Mouse (Mus musculus): ENCODE data around the gene Lpcat3. TPM values are rescaled to one million over a fixed set of nuclear protein-coding genes. Genes with fewer than 3 reads are reported as not detected.
A peak's percentile ranks its signal among the peaks of the same experiment; 100 is the strongest.

Gene Lpcat3
- polyA plus RNA-seq, 1 experiment from 2014 or later, result 35.9 TPM

DNA sequence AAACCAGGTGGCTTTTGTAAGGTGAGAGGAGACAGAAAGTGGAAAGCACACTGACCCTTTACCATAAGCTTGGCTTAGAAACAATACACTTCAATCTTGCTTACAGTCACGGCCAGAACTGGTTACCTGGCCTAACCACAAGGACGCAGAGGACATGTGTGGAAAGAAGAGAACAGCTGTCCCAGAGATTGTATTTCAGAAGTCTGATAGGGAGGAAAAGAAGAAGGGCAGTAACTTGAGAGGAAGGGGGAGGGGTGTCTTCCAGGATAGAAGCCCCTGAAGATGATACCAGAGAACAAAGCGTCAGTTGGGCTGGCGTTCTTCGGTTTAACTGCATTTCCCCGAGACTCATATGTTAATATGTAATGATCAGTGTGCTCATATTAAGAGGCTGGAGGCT lies 6.9 kb upstream of the Lpcat3 start:
- Histone ChIP-seq H3K4me3 (replicated peaks; ENCODE audit: low read length) (no peak overlapping the region), H3K4me1 (replicated peaks; ENCODE audit: control insufficient read depth, insufficient read depth, low read length) (no peaks in the 10 kb centered on the region), H3K9ac (replicated peaks; ENCODE audit: low read depth, low read length) (no peak overlapping the region), H3K36me3 (ENCODE audit: control insufficient read depth, insufficient read depth) (no peaks in the 10 kb centered on the region), H3K27ac (ENCODE audit: low read length) (no peak overlapping the region), H3K4me2 (ENCODE audit: low read length) (no peak overlapping the region), H3K9me3 (ENCODE audit: control insufficient read depth, low read length) (no peaks in the 10 kb centered on the region), H3K27me3 (replicated peaks; ENCODE audit: control insufficient read depth, insufficient read depth, low read length) (no peaks in the 10 kb centered on the region)
- 85% methylated on average over 6 of the region's 6 CpGs for WGBS
- no peak for ATAC-seq

DNA sequence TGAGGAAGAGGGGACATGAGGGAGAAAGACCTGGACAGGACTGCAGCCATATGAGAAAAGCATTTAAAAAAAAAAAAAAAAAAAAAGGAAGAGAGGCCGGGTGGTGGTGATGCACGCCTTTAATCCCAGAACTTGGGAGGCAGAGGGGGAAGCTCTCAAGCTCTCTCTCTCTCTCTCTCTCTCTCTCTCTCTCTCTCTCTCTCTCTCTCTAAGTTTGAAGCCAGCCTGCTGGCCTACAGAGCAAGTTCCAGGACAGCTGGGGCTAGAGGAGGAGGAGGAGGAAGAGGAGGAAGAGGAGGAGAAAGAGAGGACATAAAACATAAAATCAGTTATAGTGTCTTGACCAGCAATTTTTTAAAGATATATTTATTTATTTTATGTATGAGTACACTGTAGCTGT lies 4.8 kb upstream of the Lpcat3 start:
- H3K36me3 ChIP-seq (ENCODE audit: control insufficient read depth, insufficient read depth), result no peaks in the 10 kb centered on the region

DNA sequence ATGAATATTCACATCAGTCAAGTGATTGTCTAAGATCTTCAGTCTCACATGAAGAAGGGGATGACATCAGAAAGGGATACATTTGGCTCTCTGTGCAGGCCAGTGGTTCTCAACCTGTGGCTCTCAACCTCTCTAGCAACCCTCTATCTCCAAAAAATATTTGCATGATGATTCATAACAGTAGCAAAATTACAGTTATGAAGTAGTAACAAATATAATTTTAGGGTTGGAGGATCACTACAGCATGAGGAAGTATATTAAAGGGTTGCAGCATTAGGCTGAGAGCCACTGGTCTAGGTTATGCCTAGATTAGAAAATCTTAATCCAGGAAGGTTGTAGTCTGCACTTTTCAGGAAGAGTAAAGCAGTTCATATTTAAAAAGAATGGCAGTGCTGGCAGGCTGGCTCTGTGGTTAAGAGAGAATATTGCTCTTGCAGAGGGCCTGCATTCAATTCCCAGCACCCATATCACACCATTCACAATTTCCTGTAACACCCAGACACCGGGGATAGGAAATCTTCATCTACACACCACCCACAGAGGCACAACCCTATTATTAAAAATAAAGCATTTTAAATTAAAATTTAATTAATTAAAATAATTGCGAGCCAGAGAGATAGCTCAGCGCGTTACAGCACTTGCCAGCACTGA lies 1.5 kb upstream of the Lpcat3 start:
- Histone ChIP-seq H3K4me2 (ENCODE audit: low read length) (no peak overlapping the region), H3K4me1 (replicated peaks; ENCODE audit: control insufficient read depth, insufficient read depth, low read length) (peaks cover 12% of the 10 kb centered on the region)

More for the DNA sequence above, 4.8 kb upstream of the Lpcat3 start:
- Histone ChIP-seq H3K4me1 (replicated peaks; ENCODE audit: control insufficient read depth, insufficient read depth, low read length) (peaks cover 3% of the 10 kb centered on the region; the same call in 1 of the 2 replicates), H3K4me3 (replicated peaks; ENCODE audit: low read length) (no peak overlapping the region), H3K27ac (ENCODE audit: low read length) (no peak overlapping the region), H3K9me3 (ENCODE audit: control insufficient read depth, low read length) (no peaks in the 10 kb centered on the region), H3K9ac (replicated peaks; ENCODE audit: low read depth, low read length) (no peak overlapping the region), H3K4me2 (ENCODE audit: low read length) (no peak overlapping the region), H3K27me3 (replicated peaks; ENCODE audit: control insufficient read depth, insufficient read depth, low read length) (no peaks in the 10 kb centered on the region)
- WGBS, result 100% methylated on average over 2 of the region's 2 CpGs
- ATAC-seq, result no peak

DNA sequence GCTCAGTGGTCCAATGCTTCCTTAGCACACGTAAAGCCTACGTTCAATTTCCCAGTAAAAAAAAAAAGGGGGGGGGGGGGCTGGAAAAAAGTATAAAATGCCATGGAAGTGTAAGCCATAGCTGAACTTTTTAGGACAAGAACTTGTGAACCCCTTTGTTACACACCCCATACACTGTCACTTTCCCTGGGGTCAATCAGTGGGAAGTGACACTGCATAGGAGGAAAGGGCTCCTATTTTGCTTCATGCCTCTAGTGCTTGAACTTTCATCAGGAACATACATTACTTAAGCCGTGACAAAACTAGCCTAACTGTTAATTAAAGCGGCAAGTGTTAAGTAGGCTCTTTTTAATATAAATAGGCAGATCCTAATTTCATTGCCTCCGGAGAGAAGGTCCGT lies 832 bp upstream of the Lpcat3 start:
- Histone ChIP-seq H3K27me3 (replicated peaks; ENCODE audit: control insufficient read depth, insufficient read depth, low read length) (no peaks in the 10 kb centered on the region), H3K27ac (ENCODE audit: low read length) (no peak overlapping the region), H3K4me3 (replicated peaks; ENCODE audit: low read length) (peak overlapping the region; percentile 72), H3K4me2 (ENCODE audit: low read length) (peak overlapping the region; percentile 64), H3K9ac (replicated peaks; ENCODE audit: low read depth, low read length) (peak overlapping the region; percentile 72), H3K36me3 (ENCODE audit: control insufficient read depth, insufficient read depth) (no peaks in the 10 kb centered on the region), H3K9me3 (ENCODE audit: control insufficient read depth, low read length) (no peaks in the 10 kb centered on the region), H3K4me1 (replicated peaks; ENCODE audit: control insufficient read depth, insufficient read depth, low read length) (peaks cover 12% of the 10 kb centered on the region)
- 27% methylated on average over 6 of the region's 6 CpGs for WGBS
- no peak for ATAC-seq

More for the DNA sequence above, 1.5 kb upstream of the Lpcat3 start:
- H3K36me3 ChIP-seq (ENCODE audit: control insufficient read depth, insufficient read depth), result no peaks in the 10 kb centered on the region
- no peak overlapping the region for H3K9ac ChIP-seq (replicated peaks; ENCODE audit: low read depth, low read length)
- no peak overlapping the region for H3K4me3 ChIP-seq (replicated peaks; ENCODE audit: low read length)
- no peaks in the 10 kb centered on the region for H3K27me3 ChIP-seq (replicated peaks; ENCODE audit: control insufficient read depth, insufficient read depth, low read length)
- no peak for ATAC-seq
- WGBS, result 94% methylated on average over 4 of the region's 4 CpGs
- H3K9me3 ChIP-seq (ENCODE audit: control insufficient read depth, low read length), result no peaks in the 10 kb centered on the region
- no peak overlapping the region for H3K27ac ChIP-seq (ENCODE audit: low read length)

DNA sequence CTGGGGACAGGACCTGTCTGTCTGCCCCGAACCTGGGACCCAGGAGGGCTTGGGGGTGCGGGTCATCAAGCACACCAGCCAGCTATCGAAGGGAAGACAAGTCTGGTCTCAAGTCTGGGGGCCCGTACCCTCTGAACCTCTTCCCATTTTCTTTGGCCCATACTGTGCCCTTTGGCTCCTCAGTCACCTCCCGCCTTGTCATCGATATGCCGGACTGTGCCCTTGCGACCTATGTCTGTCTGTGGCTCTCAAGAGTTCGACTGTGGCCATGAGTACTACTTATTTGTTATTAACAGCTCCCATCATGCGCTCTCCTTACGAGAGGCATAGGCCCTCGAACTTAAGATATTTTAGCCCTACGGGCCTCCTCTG lies 583 bp downstream of the Lpcat3 start:
- peak overlapping the region; percentile 72 for H3K9ac ChIP-seq (replicated peaks; ENCODE audit: low read depth, low read length)
- no peak overlapping the region for H3K27ac ChIP-seq (ENCODE audit: low read length)
- peaks cover 12% of the 10 kb centered on the region for H3K4me1 ChIP-seq (replicated peaks; ENCODE audit: control insufficient read depth, insufficient read depth, low read length)
- peak overlapping the region; percentile 72 for H3K4me3 ChIP-seq (replicated peaks; ENCODE audit: low read length)
- WGBS, result 21% methylated on average over 13 of the region's 13 CpGs
- no peaks in the 10 kb centered on the region for H3K27me3 ChIP-seq (replicated peaks; ENCODE audit: control insufficient read depth, insufficient read depth, low read length)
- no peaks in the 10 kb centered on the region for H3K36me3 ChIP-seq (ENCODE audit: control insufficient read depth, insufficient read depth)
- peak overlapping the region; percentile 64 for H3K4me2 ChIP-seq (ENCODE audit: low read length)
- no peaks in the 10 kb centered on the region for H3K9me3 ChIP-seq (ENCODE audit: control insufficient read depth, low read length)
- ATAC-seq, result no peak

DNA sequence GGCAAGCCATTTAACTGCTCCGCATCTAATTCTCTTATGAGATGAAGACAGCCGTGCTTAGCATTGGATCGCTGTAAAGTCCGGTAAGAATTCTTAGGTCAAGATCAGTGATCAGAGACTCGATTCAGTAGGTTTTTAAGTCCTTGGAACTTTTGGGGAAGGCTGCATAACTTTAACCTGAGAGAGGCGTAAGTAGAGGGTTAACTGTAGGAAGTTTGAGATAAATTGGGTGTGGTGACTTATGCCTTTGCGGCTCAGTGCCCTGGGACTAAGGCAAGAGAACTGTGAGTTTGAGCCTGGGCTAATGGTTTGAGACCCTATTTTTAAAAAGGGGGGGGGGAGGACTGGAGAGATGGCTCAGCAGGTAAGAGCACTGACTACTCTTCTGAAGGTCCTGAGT lies 1.4 kb downstream of the Lpcat3 start:
- Histone ChIP-seq H3K9me3 (ENCODE audit: control insufficient read depth, low read length) (no peaks in the 10 kb centered on the region), H3K4me3 (replicated peaks; ENCODE audit: low read length) (no peak overlapping the region), H3K4me1 (replicated peaks; ENCODE audit: control insufficient read depth, insufficient read depth, low read length) (peaks cover 12% of the 10 kb centered on the region), H3K36me3 (ENCODE audit: control insufficient read depth, insufficient read depth) (no peaks in the 10 kb centered on the region), H3K9ac (replicated peaks; ENCODE audit: low read depth, low read length) (no peak overlapping the region), H3K4me2 (ENCODE audit: low read length) (no peak overlapping the region), H3K27ac (ENCODE audit: low read length) (no peak overlapping the region), H3K27me3 (replicated peaks; ENCODE audit: control insufficient read depth, insufficient read depth, low read length) (no peaks in the 10 kb centered on the region)
- 89% methylated on average over 7 of the region's 7 CpGs for WGBS
- ATAC-seq, result no peak

DNA sequence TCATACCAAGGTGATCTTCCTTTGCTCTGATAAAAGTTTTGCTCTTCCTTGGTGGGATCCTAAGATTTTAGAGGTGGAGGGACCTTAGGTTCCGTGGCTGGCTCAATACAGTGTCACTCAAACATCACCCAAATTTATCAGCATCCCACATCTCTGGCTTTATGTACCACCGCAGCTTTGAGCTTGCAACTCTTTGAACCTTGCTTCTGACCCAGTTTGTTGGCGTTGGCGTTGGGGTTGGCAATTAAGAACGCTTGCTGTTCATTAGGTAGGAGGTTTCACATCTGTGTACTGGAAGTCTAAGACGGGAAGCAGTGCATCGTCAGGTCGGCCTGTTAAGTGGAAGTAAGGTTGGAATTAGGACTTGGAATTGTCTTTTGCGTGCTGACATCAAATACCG lies 2.2 kb downstream of the Lpcat3 start:
- H3K27ac ChIP-seq (ENCODE audit: low read length), result no peak overlapping the region
- H3K9ac ChIP-seq (replicated peaks; ENCODE audit: low read depth, low read length), result no peak overlapping the region
- 93% methylated on average over 10 of the region's 10 CpGs for WGBS
- no peaks in the 10 kb centered on the region for H3K36me3 ChIP-seq (ENCODE audit: control insufficient read depth, insufficient read depth)
- H3K4me3 ChIP-seq (replicated peaks; ENCODE audit: low read length), result no peak overlapping the region
- peaks cover 12% of the 10 kb centered on the region for H3K4me1 ChIP-seq (replicated peaks; ENCODE audit: control insufficient read depth, insufficient read depth, low read length)
- no peak overlapping the region for H3K4me2 ChIP-seq (ENCODE audit: low read length)
- no peak for ATAC-seq
- no peaks in the 10 kb centered on the region for H3K27me3 ChIP-seq (replicated peaks; ENCODE audit: control insufficient read depth, insufficient read depth, low read length)
- no peaks in the 10 kb centered on the region for H3K9me3 ChIP-seq (ENCODE audit: control insufficient read depth, low read length)

DNA sequence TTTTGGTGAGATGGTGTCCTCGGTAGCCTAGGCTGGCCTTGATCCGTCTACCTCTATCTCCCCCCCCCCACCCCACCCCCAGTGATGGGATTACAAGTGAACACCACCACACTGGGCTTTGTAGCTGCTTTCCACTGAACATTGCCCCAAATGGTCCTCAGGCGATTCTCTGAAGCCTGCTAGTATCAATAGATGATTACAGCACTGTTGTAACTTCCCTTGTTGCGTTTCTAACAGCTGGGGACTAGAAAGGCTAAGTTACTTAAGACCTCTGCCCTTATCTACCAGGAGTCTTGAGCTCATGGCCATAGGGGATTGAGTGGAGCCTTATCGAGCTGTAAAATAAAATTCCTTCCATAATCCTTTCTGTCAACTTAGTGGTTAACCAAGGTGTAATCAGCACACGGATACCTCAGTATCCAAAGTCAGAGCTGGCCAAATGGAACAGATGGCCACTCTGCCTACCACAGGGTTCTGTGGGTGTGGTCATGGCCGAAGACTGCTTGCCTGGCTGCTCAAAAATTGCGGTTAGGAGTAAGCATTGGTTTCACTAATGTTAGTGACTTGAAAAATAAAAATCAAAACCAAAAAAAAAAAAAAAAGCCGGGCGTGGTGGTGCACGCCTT lies 6.5 kb downstream of the Lpcat3 start:
- WGBS, result 92% methylated on average over 11 of the region's 11 CpGs
- Histone ChIP-seq H3K4me2 (ENCODE audit: low read length) (no peak overlapping the region), H3K27me3 (replicated peaks; ENCODE audit: control insufficient read depth, insufficient read depth, low read length) (no peaks in the 10 kb centered on the region), H3K27ac (ENCODE audit: low read length) (no peak overlapping the region), H3K9me3 (ENCODE audit: control insufficient read depth, low read length) (no peaks in the 10 kb centered on the region), H3K4me3 (replicated peaks; ENCODE audit: low read length) (no peak overlapping the region), H3K4me1 (replicated peaks; ENCODE audit: control insufficient read depth, insufficient read depth, low read length) (no peaks in the 10 kb centered on the region), H3K36me3 (ENCODE audit: control insufficient read depth, insufficient read depth) (no peaks in the 10 kb centered on the region), H3K9ac (replicated peaks; ENCODE audit: low read depth, low read length) (no peak overlapping the region)
- no peak for ATAC-seq

DNA sequence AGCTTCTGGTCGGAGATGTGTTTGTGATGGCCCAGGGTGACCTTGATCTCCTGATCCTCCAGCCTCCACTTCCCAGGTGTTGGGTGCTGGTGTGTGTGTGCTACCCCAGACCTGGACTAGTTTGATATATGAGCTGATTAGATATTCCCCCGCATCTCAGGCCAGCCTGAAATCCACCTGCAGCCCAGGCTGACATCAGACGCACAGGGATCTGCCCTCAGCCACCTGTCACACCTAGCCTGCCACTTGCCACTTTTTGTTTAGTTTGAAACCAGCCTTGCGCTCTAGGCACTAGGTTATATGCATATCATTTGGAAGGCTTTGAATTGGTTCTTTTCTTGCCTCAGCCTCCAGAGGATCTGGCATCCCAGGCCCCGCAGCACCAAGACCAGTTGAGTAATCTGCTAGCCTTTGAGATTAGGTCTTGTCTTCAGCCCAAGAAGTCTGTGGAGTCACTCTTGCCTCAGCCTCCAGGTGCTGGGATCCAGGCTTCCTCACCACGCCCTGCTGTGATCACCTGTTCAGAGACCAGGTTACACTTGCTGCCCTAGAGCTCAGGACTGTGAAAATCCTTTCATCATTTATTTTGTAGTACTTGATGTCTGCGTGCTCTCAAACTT lies 7.6 kb downstream of the Lpcat3 start:
- WGBS, result 88% methylated on average over 7 of the region's 7 CpGs
- H3K9ac ChIP-seq (replicated peaks; ENCODE audit: low read depth, low read length), result no peak overlapping the region
- no peak for ATAC-seq
- no peaks in the 10 kb centered on the region for H3K9me3 ChIP-seq (ENCODE audit: control insufficient read depth, low read length)
- no peak overlapping the region for H3K27ac ChIP-seq (ENCODE audit: low read length)
- no peaks in the 10 kb centered on the region for H3K27me3 ChIP-seq (replicated peaks; ENCODE audit: control insufficient read depth, insufficient read depth, low read length)
- H3K4me3 ChIP-seq (replicated peaks; ENCODE audit: low read length), result no peak overlapping the region
- H3K4me2 ChIP-seq (ENCODE audit: low read length), result no peak overlapping the region
- no peaks in the 10 kb centered on the region for H3K4me1 ChIP-seq (replicated peaks; ENCODE audit: control insufficient read depth, insufficient read depth, low read length)
- H3K36me3 ChIP-seq (ENCODE audit: control insufficient read depth, insufficient read depth), result no peaks in the 10 kb centered on the region
